22 mouse cellular contexts compared by ENCODE assay signal in genomic region chr3:30050795-30051194, GRCm38 (mm10).
"Had no signal": no experiment of that assay in that cellular context is flagged by ENCODE, and none has a peak within 500 bp of the region (broad histone marks: within the 10 kb centered on the region; RNA-seq: fewer than 3 reads in every experiment).

No protein-coding gene starts in this region.

- H3K27ac ChIP-seq: liver, embryonic 12.5 days; liver, embryonic 14.5 days; lung, embryonic 15.5 days; midbrain, embryonic 10.5 days; midbrain, embryonic 12.5 days; neural tube, embryonic 13.5 days; neural tube, embryonic 15.5 days; stomach, embryonic 15.5 days had no signal

- DNase-seq: lung, adult 18-20 months; lung, postnatal 14 days; lung, postnatal 4 days; midbrain, embryonic 14.5 days; retina, postnatal 1 day; right cerebral cortex, adult 18-20 months; right cerebral cortex, postnatal 25 days; right cerebral cortex, postnatal 4 days; thymus, adult 18-20 months; thymus, postnatal 14 days; thymus, postnatal 36 days had no signal

- H3K4me3 ChIP-seq: liver, embryonic 12.5 days; lung, embryonic 15.5 days; midbrain, embryonic 10.5 days; midbrain, embryonic 12.5 days; myocyte; neural tube, embryonic 13.5 days; neural tube, embryonic 15.5 days; stomach, embryonic 15.5 days had no signal

- H3K4me2 ChIP-seq: liver, embryonic 12.5 days; lung, embryonic 15.5 days; midbrain, embryonic 12.5 days; neural tube, embryonic 13.5 days; neural tube, embryonic 15.5 days; stomach, embryonic 15.5 days had no signal

- H3K9ac ChIP-seq: liver, embryonic 12.5 days; liver, embryonic 14.5 days; lung, embryonic 15.5 days; midbrain, embryonic 12.5 days; neural tube, embryonic 13.5 days; neural tube, embryonic 15.5 days; stomach, embryonic 15.5 days had no signal

- H3K36me3 ChIP-seq: liver, embryonic 12.5 days; lung, embryonic 15.5 days; midbrain, embryonic 10.5 days; midbrain, embryonic 12.5 days; neural tube, embryonic 13.5 days; neural tube, embryonic 15.5 days; stomach, embryonic 15.5 days had no signal

- H3K4me1 ChIP-seq: liver, embryonic 12.5 days; midbrain, embryonic 12.5 days; neural tube, embryonic 13.5 days; neural tube, embryonic 15.5 days; stomach, embryonic 15.5 days had no signal

- ATAC-seq: liver, embryonic 12.5 days; lung, postnatal 0 days; midbrain, embryonic 16.5 days had no signal

- H3K9me3 ChIP-seq: liver, embryonic 12.5 days; lung, embryonic 15.5 days; midbrain, embryonic 10.5 days; midbrain, embryonic 12.5 days; neural tube, embryonic 13.5 days; neural tube, embryonic 15.5 days; stomach, embryonic 15.5 days had no signal

- H3K27me3 ChIP-seq: liver, embryonic 12.5 days; lung, embryonic 15.5 days; midbrain, embryonic 12.5 days; neural tube, embryonic 15.5 days; stomach, embryonic 15.5 days had no signal
